Mouse (Mus musculus) liver, embryonic 14.5 days (tissue): ENCODE data around the gene Vamp5.

ENCODE experiments used
- CTCF ChIP-seq: IDR thresholded peaks from 2 replicates; pipeline ENCODE4 v1.5.1; 2016; ENCODE audit warnings: antibody characterized with exemption, low read depth, control low read depth
- EP300 ChIP-seq: IDR thresholded peaks from 2 replicates; pipeline ENCODE4 v1.6.1; 2016; ENCODE audit warnings: antibody characterized with exemption, low read depth

- TF ChIP-seq CTCF: peak; percentile 62
- no peak for TF ChIP-seq EP300
Observed at GRCm38 (mm10) chr6:72364009-72364408, 16.3 kb downstream of the Vamp5 start.
